ENCODE assay signal across 8 mouse cellular contexts in the genomic region with DNA sequence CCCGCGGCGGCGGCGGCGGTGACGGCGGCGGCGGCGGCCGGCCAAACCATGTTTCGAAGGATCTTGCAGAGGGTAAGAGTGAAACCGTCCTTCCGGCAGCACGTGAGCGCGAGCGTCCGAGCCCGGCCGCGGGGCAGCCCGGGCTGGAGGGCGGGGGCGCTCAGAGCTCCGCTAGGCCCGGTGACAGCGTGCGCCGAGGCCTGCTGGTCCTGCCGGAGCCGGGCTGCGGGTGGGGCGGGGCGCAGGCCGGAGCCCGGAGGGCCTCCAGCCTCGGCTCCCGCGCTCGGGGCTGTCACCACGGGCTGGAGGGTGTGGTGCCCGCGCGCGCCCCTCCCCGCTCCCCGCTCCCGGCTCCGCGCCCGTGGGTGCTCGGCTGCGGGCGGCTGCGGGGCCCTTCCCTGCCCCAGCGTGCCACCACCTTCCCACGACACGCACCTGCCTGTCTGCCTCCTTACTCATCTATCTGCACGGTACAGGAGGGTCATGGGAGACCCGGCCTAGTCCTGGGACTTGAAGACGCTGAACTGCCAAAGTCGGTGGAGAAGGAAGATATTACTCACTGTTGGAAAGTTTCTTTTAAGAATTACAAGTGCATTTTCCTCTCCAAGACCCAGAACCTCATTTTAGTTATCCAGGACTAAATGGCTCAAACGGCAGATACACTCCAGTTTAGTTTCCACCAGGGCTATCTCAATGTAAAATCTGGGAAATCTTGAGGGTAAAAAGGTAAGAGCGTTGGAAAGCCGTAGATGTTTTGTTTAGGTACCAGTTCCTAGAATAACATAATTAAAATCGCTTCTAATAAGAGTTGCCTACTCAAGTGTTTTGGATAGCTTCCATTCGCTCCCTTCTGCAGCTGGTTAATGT. TPM values are rescaled to one million over a fixed set of nuclear protein-coding genes. Genes with fewer than 3 reads are reported as not detected.
DNase-seq lines count a peak whose midpoint lies in the region; ATAC-seq and TF ChIP-seq lines count a peak whose summit lies in the region.

No protein-coding gene starts in this region.

- no peak for TF ChIP-seq POLR2A in CH12.LX (IDR thresholded peaks at IDR 0.05; ENCODE audit: low read depth, low read length)

- in situ Hi-C loops in CH12.LX (cut with MboI; ENCODE audit: low pct_ligation_motif_present, low pct_unique_long_range_greater_than_20kb, low sequenced_read_pairs), result no loop called here

- peak overlapping the region; percentile 93 for H3K9ac ChIP-seq in heart, embryonic 14.5 days (ENCODE audit: low read length)
- H3K9ac ChIP-seq in CH12.LX (ENCODE audit: insufficient read depth, low read depth), result peak overlapping the region; percentile 77
- peak overlapping the region; percentile 86 for H3K9ac ChIP-seq in stomach, embryonic 16.5 days (ENCODE audit: low read length)

- no peak for TF ChIP-seq CTCF in CH12.LX (conservative IDR thresholded peaks at IDR 0.05 in 1 of 2, IDR thresholded peaks at IDR 0.05 in 1 of 2; ENCODE audit: low read depth in 2 of 2, low read length in 2 of 2)

- peak overlapping the region; percentile 83 to 98 for H3K27ac ChIP-seq in heart, embryonic 14.5 days (replicated peaks in 1 of 2; ENCODE audit: control insufficient read depth in 1 of 2, insufficient read depth in 1 of 2, low read depth in 2 of 2, low read length in 2 of 2)
- H3K27ac ChIP-seq in CH12.LX (ENCODE audit: insufficient read depth, low read depth), result peak overlapping the region; percentile 53
- peak overlapping the region; percentile 93 for H3K27ac ChIP-seq in hindbrain, embryonic 10.5 days
- H3K27ac ChIP-seq in macrophage, result peak overlapping the region; percentile 93
- peak overlapping the region; percentile 96 for H3K27ac ChIP-seq in stomach, embryonic 16.5 days (ENCODE audit: low read length)

- dilution Hi-C loops in CH12.LX (cut with MboI; ENCODE audit: extremely low pct_ligation_motif_present, extremely low pct_unique_long_range_greater_than_20kb, low sequenced_read_pairs), result no loop called here

- H3K4me2 ChIP-seq in heart, embryonic 14.5 days (ENCODE audit: low read length), result peak overlapping the region; percentile 90
- H3K4me2 ChIP-seq in CH12.LX (ENCODE audit: insufficient read depth, low read depth, poor library complexity, severe bottlenecking), result peak overlapping the region; percentile 77
- H3K4me2 ChIP-seq in stomach, embryonic 16.5 days (ENCODE audit: low read depth, low read length), result peak overlapping the region; percentile 74

- peak; percentile 13; the same call in 1 of the 2 replicates for TF ChIP-seq EP300 in CH12.LX (IDR thresholded peaks at IDR 0.05; ENCODE audit: low read length)

- WGBS in heart, embryonic 14.5 days, result 3% methylated on average over 63 of the region's 69 CpGs
- 5% methylated on average over 69 of the region's 69 CpGs for WGBS in hindbrain, embryonic 10.5 days
- WGBS in macrophage (ENCODE audit: missing documents), result 3% methylated on average over 69 of the region's 69 CpGs
- WGBS in stomach, embryonic 16.5 days, result 2% methylated on average over 67 of the region's 69 CpGs

- peak; percentile 80 for ATAC-seq in heart, embryonic 14.5 days (ENCODE audit: insufficient number of reproducible peaks, insufficient read depth, low FRiP score, low read depth)
- ATAC-seq in stomach, embryonic 16.5 days (ENCODE audit: insufficient read depth, low FRiP score), result peak; percentile 84

- H3K4me1 ChIP-seq in heart, embryonic 14.5 days (ENCODE audit: control insufficient read depth in 2 of 2, insufficient read depth in 2 of 2, low read length in 2 of 2), result peaks cover 2 to 20% of the 10 kb centered on the region in 2 experiments; a peak in 3 of 4 replicates
- peaks cover 5 to 46% of the 10 kb centered on the region in 2 experiments; a peak in 3 of 4 replicates for H3K4me1 ChIP-seq in CH12.LX (ENCODE audit: control insufficient read depth in 1 of 2, insufficient read depth in 2 of 2)
- peaks cover 20% of the 10 kb centered on the region for H3K4me1 ChIP-seq in hindbrain, embryonic 10.5 days (replicated peaks)
- H3K4me1 ChIP-seq in stomach, embryonic 16.5 days (ENCODE audit: control insufficient read depth, insufficient read depth, low read length), result peaks cover 13% of the 10 kb centered on the region

- H3K9me3 ChIP-seq in heart, embryonic 14.5 days (ENCODE audit: control insufficient read depth, low read length), result no peaks in the 10 kb centered on the region
- H3K9me3 ChIP-seq in CH12.LX (replicated peaks; ENCODE audit: low read length), result peaks cover 12% of the 10 kb centered on the region
- H3K9me3 ChIP-seq in hindbrain, embryonic 10.5 days, result no peaks in the 10 kb centered on the region
- 0 out of 2 replicates have a peak, but pooled peaks cover 2% of the 10 kb centered on the region for H3K9me3 ChIP-seq in stomach, embryonic 16.5 days (replicated peaks; ENCODE audit: control insufficient read depth, low read length)

- intact Hi-C loops in heart, postnatal 25 days (cut with DNase I), result loop anchor here (2.0 kb wide), 1 partner anchor 30 kb away; no protein-coding TSS in a partner anchor

- DNase-seq in heart, postnatal 25 days (ENCODE audit: low spot score), result no peak
- DNase-seq in CH12.LX (ENCODE audit: extremely low read depth), result peak; percentile 37
- DNase-seq in c-Kit-positive CD71-negative TER-119-negative erythroid progenitor cells, embryonic 14.5 days (ENCODE audit: low read depth), result peak; percentile 10
- no peak for DNase-seq in hindbrain, embryonic 10.5 days (ENCODE audit: low spot score)
- DNase-seq in ovary, postnatal 10 days (ENCODE audit: low spot score), result no peak

- 0 out of 2 replicates have a peak, but pooled peaks cover 3% of the 10 kb centered on the region for H3K36me3 ChIP-seq in heart, embryonic 14.5 days (ENCODE audit: control insufficient read depth, insufficient read depth, low read length)
- H3K36me3 ChIP-seq in CH12.LX (replicated peaks in 1 of 2; ENCODE audit: control insufficient read depth in 1 of 2, insufficient read depth in 1 of 2, low read length in 1 of 2) (peaks cover 4 to 26% of the 10 kb centered on the region in 2 experiments), macrophage (ENCODE audit: inconsistent target) (no peaks in the 10 kb centered on the region)
- H3K36me3 ChIP-seq in hindbrain, embryonic 10.5 days, result no peaks in the 10 kb centered on the region
- H3K36me3 ChIP-seq in stomach, embryonic 16.5 days (ENCODE audit: control insufficient read depth, insufficient read depth, low read length), result no peaks in the 10 kb centered on the region

- H3K79me2 ChIP-seq in CH12.LX (replicated peaks; ENCODE audit: control insufficient read depth, extremely low read depth, insufficient read depth, poor library complexity, severe bottlenecking) (peaks cover 28% of the 10 kb centered on the region), macrophage (ENCODE audit: inconsistent target) (peaks cover 50% of the 10 kb centered on the region)

- H3K4me3 ChIP-seq in heart, embryonic 14.5 days (ENCODE audit: control insufficient read depth in 1 of 2, insufficient read depth in 1 of 2, low read depth in 1 of 2, low read length in 2 of 2), result peak overlapping the region; percentile 76 to 90
- H3K4me3 ChIP-seq in CH12.LX (replicated peaks in 1 of 3; ENCODE audit: low read depth in 2 of 3, low read length in 2 of 3, poor library complexity in 1 of 3), result peak overlapping the region; percentile 72 to 94 (median 89)
- H3K4me3 ChIP-seq in hindbrain, embryonic 10.5 days, result peak overlapping the region; percentile 83
- H3K4me3 ChIP-seq in macrophage (ENCODE audit: inconsistent target), result peak overlapping the region; percentile 70
- peak overlapping the region; percentile 85 for H3K4me3 ChIP-seq in stomach, embryonic 16.5 days (replicated peaks; ENCODE audit: low read length)

- no peak for TF ChIP-seq RAD21 in CH12.LX (IDR thresholded peaks at IDR 0.05; ENCODE audit: low read depth, low read length)

- no peaks in the 10 kb centered on the region for H3K27me3 ChIP-seq in heart, embryonic 14.5 days (ENCODE audit: control insufficient read depth, insufficient read depth, low read length)
- no peaks in the 10 kb centered on the region for H3K27me3 ChIP-seq in CH12.LX (replicated peaks)
- no peaks in the 10 kb centered on the region for H3K27me3 ChIP-seq in hindbrain, embryonic 10.5 days (ENCODE audit: insufficient read depth, poor library complexity, severe bottlenecking)
- no peaks in the 10 kb centered on the region for H3K27me3 ChIP-seq in stomach, embryonic 16.5 days (ENCODE audit: control insufficient read depth, insufficient read depth, low read length)

TF ChIP-seq in CH12.LX, 34 proteins besides CTCF, POLR2A, EP300 and RAD21:
- TF ChIP-seq SIN3A (IDR thresholded peaks at IDR 0.05; ENCODE audit: low read length) (peak; percentile 66; the same call in 1 of the 2 replicates), CHD2 (IDR thresholded peaks at IDR 0.05; ENCODE audit: low read length) (0 out of 2 replicates have a peak, but pooled peaks have one; percentile 6), BHLHE40 (IDR thresholded peaks at IDR 0.05; ENCODE audit: low read depth, low read length) (peak; percentile 91), MAFK (IDR thresholded peaks at IDR 0.05; ENCODE audit: insufficient replicate concordance, low read length) (no peak), MXI1 (IDR thresholded peaks at IDR 0.05; ENCODE audit: low read depth, low read length) (peak; percentile 82), IRF4 (IDR thresholded peaks at IDR 0.05; ENCODE audit: low read depth, low read length) (0 out of 2 replicates have a peak, but pooled peaks have one; percentile 7)

RNA-seq across cellular contexts. Expression of a gene that starts 0.7 kb away (rescaled TPM):
- polyA plus RNA-seq in heart, embryonic 14.5 days (2014; fragmentation: Nextera tagmentation; extraction: Ambion mirVana), result 23.3 and 24.3 TPM in 2 replicates
- total RNA-seq in heart, postnatal 25 days (2021), result 10 to 100 TPM; 30.2 to 33.4 TPM
- total RNA-seq in CH12.LX (2012; rRNA removed), result 13.3 and 14.6 TPM in 2 replicates
- total RNA-seq in CH12.LX (2014; rRNA removed), result 13.3 and 15.5 TPM in 2 replicates
- polyA plus RNA-seq in CH12.LX (2012; ENCODE audit: insufficient read length, low read depth), result 15.6 and 15.7 TPM in 2 replicates
- polyA plus RNA-seq in hindbrain, embryonic 10.5 days (2016; fragmentation: Nextera tagmentation; extraction: Ambion mirVana), result 9.2 and 10.3 TPM in 2 replicates
- total RNA-seq in macrophage (2018; cell fraction: chromatin; rRNA removed), result 100 to 1,000 TPM; 191 to 899 (median 305) TPM
- total RNA-seq in macrophage (2018; cell fraction: cytosol; rRNA removed), result 100 to 1,000 TPM in 2 of 26 experiments, 10 to 100 TPM in 24; 44.5 to 117 (median 63.4) TPM
- 100 to 1,000 TPM; 106 to 459 (median 215) TPM for total RNA-seq in macrophage (2018; cell fraction: nucleus; rRNA removed)
- 36.0 to 58.4 TPM (median 45.9 TPM) in 3 replicates for polyA plus RNA-seq in macrophage (2018)
- polyA plus RNA-seq in stomach, embryonic 16.5 days (2015; fragmentation: Nextera tagmentation; extraction: Ambion mirVana), result 16.7 and 18.1 TPM in 2 replicates

Comparison
In these comparisons a context has a peak if more than half of its experiments do, and no peak if none do; other contexts are left out.
1. DNase-seq: peak in CH12.LX (single experiment) and c-Kit-positive CD71-negative TER-119-negative erythroid progenitor cells, embryonic 14.5 days (single experiment); none in heart, postnatal 25 days (single experiment), hindbrain, embryonic 10.5 days (single experiment) and ovary, postnatal 10 days (single experiment).
2. Peak in every context shown above with its lines, with median percentiles within 50 percentile points of each other: H3K27ac ChIP-seq, H3K4me2 ChIP-seq, H3K4me3 ChIP-seq and H3K9ac ChIP-seq.